Mouse (Mus musculus) testis, adult 2 months (tissue): ENCODE measurements around the gene Itpr1. TPM values are rescaled to one million over a fixed set of nuclear protein-coding genes. Genes with fewer than 3 reads are reported as not detected.

Experiments
- H3K27ac ChIP-seq: fragments of 200-500 bp; 2 replicates; pipeline ENCODE4 v1.5.1; 2012; ENCODE audit warnings: low read depth, low read length; ENCODE audit not compliant: control insufficient read depth, insufficient read depth
- H3K27me3 ChIP-seq: fragments of 200-500 bp; 2 replicates; pipeline ENCODE4 v1.6.1; 2012; ENCODE audit warnings: mild to moderate bottlenecking, low read length, moderate library complexity; ENCODE audit not compliant: control insufficient read depth, insufficient read depth
- H3K36me3 ChIP-seq: fragments of 200-500 bp; 2 replicates; pipeline ENCODE4 v1.6.1; 2012; ENCODE audit warnings: mild to moderate bottlenecking, low read length; ENCODE audit not compliant: control insufficient read depth, insufficient read depth
- H3K4me1 ChIP-seq: fragments of 200-500 bp; 2 replicates; pipeline ENCODE4 v1.6.1; 2012; ENCODE audit warnings: low read length; ENCODE audit not compliant: control insufficient read depth, insufficient read depth
- H3K4me3 ChIP-seq: fragments of 200-500 bp; 2 replicates; pipeline ENCODE4 v1.5.1; 2012; ENCODE audit warnings: low read depth, mild to moderate bottlenecking, low read length, moderate library complexity, mixed read lengths; ENCODE audit not compliant: control insufficient read depth
- CTCF ChIP-seq: fragments of 200-500 bp; IDR thresholded peaks from 2 replicates; pipeline ENCODE4 v1.5.1; 2012; ENCODE audit warnings: low read depth, mild to moderate bottlenecking, inconsistent platforms, low read length, moderate library complexity; ENCODE audit not compliant: control insufficient read depth, insufficient read depth, insufficient replicate concordance
- POLR2A ChIP-seq: fragments of 200-500 bp; IDR thresholded peaks from 2 replicates; pipeline ENCODE4 v1.6.1; 2012; ENCODE audit warnings: low read depth, mild to moderate bottlenecking, inconsistent platforms, low read length, moderate library complexity; ENCODE audit not compliant: control insufficient read depth
- polyA plus RNA-seq: library from polyadenylated mRNA; depleted of rRNA; stranded (reverse); fragments of >200 nt; gene quantifications from 2 replicates; pipeline ENCODE4 v1.2.3, GENCODE M21; 2012

The Itpr1 gene
- polyA plus RNA-seq, 1 experiment = 7.3 TPM

DNA sequence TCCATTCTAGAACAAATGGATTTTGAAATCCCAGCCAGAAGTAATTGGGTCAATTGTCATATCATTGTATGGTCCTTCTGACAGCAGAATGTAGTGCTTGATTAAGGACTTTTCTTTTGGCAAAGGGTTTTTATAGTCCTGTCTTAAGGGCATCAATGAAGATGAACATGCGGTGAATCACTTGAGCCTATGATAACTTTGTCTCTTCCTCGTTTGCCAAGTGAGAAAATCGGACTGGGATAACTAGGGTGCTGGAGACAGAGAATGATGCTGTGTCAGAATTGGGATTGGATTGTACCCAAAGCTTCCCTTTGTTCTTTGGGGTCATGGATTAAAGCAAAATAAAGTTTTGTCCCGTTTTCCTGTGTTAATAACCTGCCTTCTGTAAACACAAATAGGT lies 37.5 kb downstream of the Itpr1 start:
- Histone ChIP-seq H3K27me3 (no peaks in the 10 kb centered on the region), H3K4me1 (peaks cover 6% of the 10 kb centered on the region), H3K27ac (no peak overlapping the region), H3K4me3 (no peak overlapping the region), H3K36me3 (no peaks in the 10 kb centered on the region)
- TF ChIP-seq POLR2A (no peak), CTCF (no peak)

DNA sequence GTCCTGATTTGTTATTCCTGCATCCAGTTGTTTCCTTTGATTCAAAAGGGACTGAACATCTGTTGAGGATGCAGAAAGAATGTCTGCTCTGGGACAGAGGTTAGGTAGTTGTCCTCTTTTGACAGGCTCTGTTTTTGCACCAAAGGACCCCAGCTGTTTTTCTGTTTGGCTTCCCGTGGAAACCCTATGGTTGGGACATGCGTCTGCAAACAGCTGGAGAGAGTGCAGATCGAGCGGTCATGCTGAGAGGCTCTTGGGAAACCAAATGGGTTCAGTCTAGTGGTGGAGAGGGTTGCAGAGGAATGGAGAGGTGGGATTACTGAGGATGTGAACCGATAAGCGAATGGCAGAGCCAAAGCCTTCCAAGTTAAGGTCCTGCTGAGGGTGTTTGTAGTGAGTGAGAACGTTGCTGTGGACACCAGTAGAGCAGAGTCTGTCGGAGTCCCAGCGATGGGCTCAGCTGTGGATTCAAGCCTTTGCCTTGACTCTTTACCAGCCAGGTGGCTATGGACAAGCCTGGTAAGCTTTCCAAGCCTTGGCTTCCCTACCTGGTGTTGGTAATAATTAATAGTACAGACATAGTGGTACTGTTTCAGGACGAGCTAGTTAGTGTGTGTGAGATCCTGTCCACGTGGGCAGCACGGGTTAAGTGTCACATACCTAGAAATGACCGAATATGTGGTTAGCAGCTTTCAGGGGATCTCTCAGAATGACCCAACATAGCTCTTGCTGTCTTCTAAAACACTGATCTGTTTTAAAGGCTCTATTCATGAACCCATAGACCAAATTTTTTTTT lies 39.9 kb downstream of the Itpr1 start:
- no peaks in the 10 kb centered on the region for H3K36me3 ChIP-seq
- TF ChIP-seq CTCF = no peak
- TF ChIP-seq POLR2A = no peak
- no peak overlapping the region for H3K4me3 ChIP-seq
- peaks cover 4% of the 10 kb centered on the region for H3K4me1 ChIP-seq
- no peaks in the 10 kb centered on the region for H3K27me3 ChIP-seq
- H3K27ac ChIP-seq = no peak overlapping the region

GRCm38 (mm10) chr6:108254132-108255064 lies 41.5 kb downstream of the Itpr1 start:
- TF ChIP-seq CTCF = no peak
- Histone ChIP-seq H3K36me3 (no peaks in the 10 kb centered on the region), H3K4me1 (peaks cover 2% of the 10 kb centered on the region), H3K4me3 (no peak overlapping the region), H3K27me3 (no peaks in the 10 kb centered on the region), H3K27ac (no peak overlapping the region; the same call in 1 of the 2 replicates)

GRCm38 (mm10) chr6:108255880-108256279 lies 43.0 kb downstream of the Itpr1 start:
- H3K4me3 ChIP-seq = no peak overlapping the region
- H3K4me1 ChIP-seq = peaks cover 2% of the 10 kb centered on the region
- H3K27ac ChIP-seq = no peak overlapping the region
- TF ChIP-seq CTCF (no peak), POLR2A (no peak)
- H3K27me3 ChIP-seq = no peaks in the 10 kb centered on the region
- no peaks in the 10 kb centered on the region for H3K36me3 ChIP-seq

DNA sequence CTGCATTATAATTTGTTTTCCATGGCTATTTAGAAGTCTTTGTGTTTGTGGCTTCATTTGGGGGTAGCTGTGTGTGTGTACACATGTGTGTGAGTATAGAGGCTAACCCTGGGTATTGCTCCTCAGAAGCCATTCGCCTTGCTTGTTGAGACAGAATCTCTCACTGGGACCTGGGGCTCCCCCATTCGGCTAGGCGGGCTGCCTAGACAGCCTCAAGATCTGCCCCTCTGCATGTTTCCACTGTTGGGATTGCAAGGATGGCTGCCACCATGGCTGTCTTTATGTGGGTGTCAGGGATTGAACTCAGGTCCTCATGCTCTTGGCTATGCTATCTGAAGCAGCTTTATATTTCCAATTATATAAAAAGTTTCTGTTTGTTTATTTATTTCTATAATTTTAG lies 44.3 kb downstream of the Itpr1 start:
- Histone ChIP-seq H3K27me3 (no peaks in the 10 kb centered on the region), H3K4me3 (no peak overlapping the region), H3K27ac (no peak overlapping the region), H3K4me1 (no peaks in the 10 kb centered on the region; the same call in 1 of the 2 replicates), H3K36me3 (no peaks in the 10 kb centered on the region)
- no peak for TF ChIP-seq POLR2A
- TF ChIP-seq CTCF = no peak

DNA sequence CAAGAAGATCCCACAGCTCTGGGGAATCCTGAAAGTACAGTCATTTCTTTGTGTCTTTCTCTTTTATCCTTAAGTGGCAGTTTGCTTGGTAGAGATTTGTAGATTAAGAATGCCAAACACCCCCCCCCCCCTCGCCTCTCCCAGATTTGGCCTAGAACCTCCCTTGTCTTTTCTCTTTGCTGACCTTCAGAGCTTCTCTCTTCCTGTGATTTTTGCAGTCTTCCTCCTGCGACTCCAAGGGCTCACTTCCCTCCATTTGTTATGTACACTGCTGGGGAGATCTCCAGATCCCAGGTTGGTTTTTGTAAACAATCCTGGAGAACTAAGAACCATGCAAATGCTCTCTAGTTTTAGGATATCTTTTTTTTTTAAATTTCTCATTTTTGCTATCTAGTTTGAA lies 45.7 kb downstream of the Itpr1 start:
- no peak for TF ChIP-seq POLR2A
- TF ChIP-seq CTCF = no peak
- Histone ChIP-seq H3K36me3 (no peaks in the 10 kb centered on the region), H3K27me3 (no peaks in the 10 kb centered on the region), H3K4me3 (no peak overlapping the region), H3K4me1 (no peaks in the 10 kb centered on the region), H3K27ac (no peak overlapping the region)

DNA sequence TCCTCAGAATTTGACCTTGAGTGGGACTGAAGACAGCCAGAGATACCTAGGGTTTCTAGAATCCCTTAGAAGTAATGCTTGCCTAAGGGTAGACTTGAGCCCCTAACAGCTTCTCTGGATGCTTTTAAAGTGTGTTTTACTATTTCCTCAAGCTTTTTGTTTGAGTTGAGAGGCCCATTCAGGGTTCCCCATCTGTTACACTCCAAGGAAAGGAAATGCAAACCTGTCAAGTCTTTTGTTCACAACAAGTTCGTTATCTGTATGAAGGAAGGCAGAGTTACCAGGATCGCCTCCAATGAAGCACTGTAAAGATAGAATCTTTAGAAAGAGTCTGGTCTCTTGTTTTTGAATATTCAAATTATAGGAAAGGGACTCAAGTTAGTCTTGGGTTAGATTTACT lies 46.8 kb downstream of the Itpr1 start:
- TF ChIP-seq POLR2A = no peak
- TF ChIP-seq CTCF = no peak
- no peak overlapping the region for H3K4me3 ChIP-seq
- H3K4me1 ChIP-seq = no peaks in the 10 kb centered on the region
- H3K27me3 ChIP-seq = no peaks in the 10 kb centered on the region
- no peak overlapping the region for H3K27ac ChIP-seq
- no peaks in the 10 kb centered on the region for H3K36me3 ChIP-seq
